Mouse (Mus musculus) T-helper 1 cell (primary cell): ENCODE data around the gene Rsph9.

Source experiments
- in situ Hi-C: fragments of 300-600 bp; cut with MboI, MseI; formaldehyde crosslinking; loops from one replicate; pipeline ENCODE4 v1.15.1; 2025; ENCODE audit warnings: high pct_unique_total_duplicates

Gene Rsph9

DNA sequence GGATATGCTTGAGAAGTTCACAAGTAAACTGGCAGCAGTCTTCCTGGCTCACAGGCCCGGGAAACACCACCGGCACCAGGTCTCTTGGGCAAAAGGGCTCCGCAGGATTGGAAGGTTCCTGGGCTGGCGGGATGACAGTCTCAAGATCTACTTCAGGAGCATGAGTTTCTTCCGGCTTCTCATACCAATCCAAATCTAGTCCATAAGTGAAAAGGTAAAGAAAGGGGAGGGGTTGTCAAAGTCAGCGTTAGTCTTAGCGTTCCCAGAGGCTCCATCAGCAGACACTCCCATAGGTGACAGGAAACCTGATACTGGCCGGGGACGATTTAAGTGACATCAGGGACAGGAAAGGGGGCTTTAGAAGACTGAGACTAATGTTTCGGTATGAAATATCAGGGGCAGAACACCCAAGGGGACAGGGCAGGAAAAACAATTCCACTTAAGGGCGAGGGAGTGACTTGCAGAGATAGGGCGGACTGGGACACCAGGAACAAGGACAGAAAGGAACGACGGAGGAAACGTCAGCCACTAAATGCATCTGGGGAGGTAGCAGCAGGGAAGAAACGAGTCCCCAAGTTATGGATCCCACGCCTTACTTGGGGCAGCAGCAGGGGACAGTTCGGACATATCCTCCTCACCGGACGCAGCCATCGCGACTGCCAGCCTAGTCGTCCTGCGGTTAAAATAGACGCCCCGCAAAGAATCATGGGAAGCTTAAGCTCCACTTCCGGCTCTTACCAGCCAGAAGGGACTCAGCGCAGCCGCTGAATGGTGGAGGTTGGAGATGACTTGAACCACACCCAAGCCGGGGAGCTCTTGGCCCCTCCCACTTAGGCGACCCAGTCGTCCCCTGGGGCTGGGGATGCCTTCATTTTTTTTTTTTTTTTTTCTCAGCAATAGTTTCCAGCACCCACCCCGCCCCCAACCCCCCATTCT, 9.1 kb upstream of the Rsph9 start, which contains the start of gene Mad2l1bp:
Gene Mad2l1bp (minus strand): TSS at position 707 of the 936 bp plus-strand sequence.
- in situ Hi-C loops, result loop anchor here (25.0 kb wide), 1 partner anchor 1359 kb away; the partner anchor contains the start of genes Ccnd3 and Taf8

DNA sequence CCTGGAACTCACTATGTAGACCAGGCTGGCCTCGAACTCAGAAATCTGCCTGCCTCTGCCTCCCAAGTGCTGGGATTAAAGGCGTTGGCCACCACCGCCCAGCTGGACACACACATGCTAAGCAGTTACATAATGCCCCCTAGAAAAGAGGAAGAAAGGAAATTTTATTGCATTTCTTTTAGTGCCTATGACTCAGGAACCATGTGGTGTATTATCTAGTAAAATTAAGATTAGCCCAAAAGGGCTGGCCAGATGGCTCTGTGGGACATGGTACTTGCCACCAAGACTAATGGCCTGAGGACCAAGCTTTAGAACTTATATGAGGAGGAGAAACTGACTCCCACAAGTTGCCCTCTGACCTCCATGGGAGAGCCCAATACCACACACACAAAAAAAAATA, 4.1 kb downstream of the Rsph9 start:
- in situ Hi-C loops, result no loop called here

DNA sequence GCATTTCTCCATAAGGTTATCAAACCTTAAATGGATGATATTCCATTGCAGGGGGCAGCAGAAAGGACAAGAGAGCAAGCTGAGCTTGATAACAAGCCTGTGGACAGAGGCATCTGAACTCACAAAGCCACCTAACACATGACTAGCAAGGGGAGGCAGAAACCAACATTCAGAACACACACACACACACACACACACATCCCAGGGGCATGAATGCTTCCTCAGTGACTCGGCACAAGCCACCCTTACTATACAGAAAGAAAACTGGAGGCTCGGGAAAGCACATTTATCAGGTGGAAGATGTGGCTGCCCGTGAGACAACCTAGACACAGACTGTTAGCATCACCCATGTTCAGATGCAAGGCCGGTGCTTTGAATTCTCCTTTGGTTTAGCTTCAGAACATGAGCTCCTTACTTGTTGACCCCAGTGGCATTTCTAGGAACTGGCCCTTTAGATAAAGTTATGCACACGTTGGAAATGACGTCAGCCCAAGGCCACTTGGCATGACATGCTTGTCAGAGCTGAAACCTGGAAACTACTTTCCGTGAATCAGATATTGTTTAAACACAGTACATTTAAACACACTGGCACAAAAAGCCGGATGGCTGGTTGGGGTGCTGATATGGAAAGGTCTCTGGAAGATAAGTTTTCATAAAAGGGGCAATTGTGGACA, 5.3 kb downstream of the Rsph9 start:
- in situ Hi-C loops, result no loop called here

DNA sequence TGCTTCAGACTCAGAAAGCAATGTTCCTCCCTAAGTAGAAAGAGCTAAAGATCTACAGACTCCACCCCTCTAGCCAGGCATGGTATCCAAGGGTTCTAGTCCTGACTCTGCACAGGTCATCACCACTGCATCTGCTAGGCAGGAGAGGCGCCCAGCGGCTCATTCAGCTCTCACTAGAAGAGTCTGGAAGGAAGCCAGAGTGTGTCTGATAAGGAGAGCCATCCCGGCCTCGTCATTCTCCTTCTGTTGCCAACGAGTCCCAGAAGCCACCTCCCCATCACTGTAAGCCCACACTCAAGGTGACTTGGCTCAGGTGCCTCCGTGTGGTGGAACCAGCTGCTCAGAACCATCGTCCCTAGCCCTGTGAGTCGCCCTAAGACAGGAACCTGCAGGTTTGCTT, 11.2 kb downstream of the Rsph9 start:
- in situ Hi-C loops, result loop anchor here (5.0 kb wide), 1 partner anchor 406 kb away; no protein-coding TSS in a partner anchor

DNA sequence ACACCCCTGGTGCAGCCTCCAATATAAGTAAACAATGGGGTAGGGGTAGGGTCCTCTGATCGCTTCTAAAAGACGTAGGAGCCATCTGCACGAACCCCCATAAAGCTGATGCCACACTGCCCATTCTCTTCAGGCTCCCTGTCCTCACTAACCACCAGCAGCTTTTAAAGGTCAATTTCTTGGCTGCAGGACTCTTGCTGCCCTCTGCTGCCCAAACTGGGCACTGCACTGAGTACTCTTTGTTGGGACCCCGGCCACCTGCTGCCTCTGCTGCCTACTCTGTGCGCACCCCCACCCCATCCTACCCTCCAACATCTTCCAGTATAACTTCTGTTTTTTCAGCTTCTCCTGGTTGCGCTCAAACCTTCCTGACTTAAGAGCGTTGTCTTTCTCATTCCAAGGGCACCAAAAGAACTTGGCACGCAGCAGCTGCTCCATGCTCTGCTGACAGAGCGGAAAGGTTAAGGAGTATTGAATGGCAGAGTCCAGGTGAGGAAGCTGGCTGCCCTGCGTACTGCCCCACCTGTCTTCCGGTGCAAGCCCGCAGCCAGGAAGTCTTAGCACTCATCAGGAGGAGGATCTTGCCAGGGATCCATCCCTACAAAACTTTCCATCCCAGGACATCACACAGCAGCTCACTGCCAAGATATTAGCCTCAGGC, 11.8 kb downstream of the Rsph9 start:
- in situ Hi-C loops, result loop anchor here (5.0 kb wide), 1 partner anchor 405 kb away; no protein-coding TSS in a partner anchor

DNA sequence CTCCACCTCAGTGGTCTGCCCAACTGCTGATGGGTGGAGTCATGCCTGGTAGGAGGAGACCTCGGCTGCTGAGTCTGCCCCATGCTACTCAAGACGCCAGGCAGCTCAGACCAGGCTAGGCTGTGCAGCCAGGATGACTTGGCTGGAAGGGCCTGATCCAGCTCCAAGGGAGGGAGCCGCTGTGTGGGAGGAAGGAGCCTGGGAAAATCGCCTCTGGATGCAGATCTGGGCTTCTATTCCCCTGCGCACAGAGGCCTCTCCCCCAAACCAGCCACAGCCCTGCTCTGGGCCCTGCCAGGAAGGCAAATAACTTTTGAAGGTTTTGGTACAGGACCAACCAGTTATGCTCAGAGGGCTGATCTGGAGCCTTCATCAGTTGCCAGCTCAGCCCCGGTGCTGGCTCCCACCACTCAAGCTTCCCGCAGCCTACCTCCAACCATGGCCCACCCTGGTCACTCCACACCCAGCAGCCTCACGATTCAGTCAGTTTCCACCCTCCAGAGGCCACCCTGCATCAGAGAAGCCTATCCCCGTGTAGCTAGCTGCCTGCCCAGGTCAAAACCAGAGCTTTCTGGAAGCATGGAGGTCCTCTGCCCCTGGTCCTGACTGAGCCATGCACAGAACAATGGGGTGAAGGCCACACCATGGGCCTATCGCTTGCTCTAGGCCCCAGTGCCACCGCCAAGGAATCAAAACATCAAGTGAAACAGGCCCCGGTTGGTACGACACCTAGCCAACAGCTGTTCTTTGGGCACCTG, 14.1 kb downstream of the Rsph9 start:
- in situ Hi-C loops, result loop anchor here (5.0 kb wide), 1 partner anchor 403 kb away; no protein-coding TSS in a partner anchor

DNA sequence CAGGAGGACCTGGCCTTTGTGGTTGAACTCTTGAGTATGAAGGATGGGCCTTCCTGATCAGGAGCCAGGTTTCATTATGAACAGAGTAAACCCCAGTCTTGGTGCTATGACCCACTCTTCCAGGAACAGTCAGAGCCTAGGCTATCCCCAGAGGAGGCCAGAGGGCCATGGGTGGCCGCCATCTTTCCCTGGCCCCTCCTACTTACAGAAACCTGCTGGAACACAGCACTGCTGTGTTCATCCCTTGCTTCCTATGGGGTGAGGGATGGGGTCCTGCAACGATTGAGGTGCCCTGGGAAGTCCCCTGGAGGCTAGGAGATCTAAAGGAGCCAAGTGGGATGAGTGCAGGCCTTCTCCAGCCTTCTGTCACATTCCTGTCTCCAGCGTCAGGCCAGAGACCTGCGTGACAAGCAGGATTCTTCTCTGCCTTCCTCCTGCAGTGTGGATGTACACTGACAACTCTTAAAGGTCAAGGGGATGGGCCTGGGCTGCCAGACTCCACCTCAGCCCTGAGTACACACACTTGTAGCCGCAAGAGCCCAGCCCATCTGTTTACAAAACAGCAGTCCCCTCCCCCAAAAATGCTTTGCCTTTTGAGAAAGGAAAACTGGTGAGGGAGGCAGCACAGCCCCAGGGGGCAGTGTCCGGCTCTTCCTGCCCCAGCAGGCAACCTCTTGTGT, 16.1 kb downstream of the Rsph9 start:
- in situ Hi-C loops, result no loop called here

DNA sequence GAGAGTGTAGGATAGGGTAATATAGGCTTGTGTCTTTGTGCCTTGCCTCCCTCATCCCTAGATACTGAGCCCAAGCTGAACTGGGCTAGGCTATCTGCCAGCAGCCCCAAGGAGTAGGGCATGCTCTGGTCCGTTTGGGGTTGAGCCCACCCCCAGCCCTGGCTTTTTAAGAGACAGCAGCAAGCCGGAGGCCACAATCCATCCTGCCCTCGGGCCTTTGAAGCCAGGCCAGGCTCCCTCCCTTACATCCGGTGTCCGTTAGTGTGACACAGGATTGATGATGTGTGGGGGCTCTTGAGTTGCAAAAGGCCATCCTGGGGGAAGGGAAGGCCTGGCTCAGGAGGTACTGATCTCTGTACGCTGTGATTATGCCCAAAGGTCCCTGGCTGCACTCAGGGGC, 17.4 kb downstream of the Rsph9 start:
- in situ Hi-C loops, result no loop called here

DNA sequence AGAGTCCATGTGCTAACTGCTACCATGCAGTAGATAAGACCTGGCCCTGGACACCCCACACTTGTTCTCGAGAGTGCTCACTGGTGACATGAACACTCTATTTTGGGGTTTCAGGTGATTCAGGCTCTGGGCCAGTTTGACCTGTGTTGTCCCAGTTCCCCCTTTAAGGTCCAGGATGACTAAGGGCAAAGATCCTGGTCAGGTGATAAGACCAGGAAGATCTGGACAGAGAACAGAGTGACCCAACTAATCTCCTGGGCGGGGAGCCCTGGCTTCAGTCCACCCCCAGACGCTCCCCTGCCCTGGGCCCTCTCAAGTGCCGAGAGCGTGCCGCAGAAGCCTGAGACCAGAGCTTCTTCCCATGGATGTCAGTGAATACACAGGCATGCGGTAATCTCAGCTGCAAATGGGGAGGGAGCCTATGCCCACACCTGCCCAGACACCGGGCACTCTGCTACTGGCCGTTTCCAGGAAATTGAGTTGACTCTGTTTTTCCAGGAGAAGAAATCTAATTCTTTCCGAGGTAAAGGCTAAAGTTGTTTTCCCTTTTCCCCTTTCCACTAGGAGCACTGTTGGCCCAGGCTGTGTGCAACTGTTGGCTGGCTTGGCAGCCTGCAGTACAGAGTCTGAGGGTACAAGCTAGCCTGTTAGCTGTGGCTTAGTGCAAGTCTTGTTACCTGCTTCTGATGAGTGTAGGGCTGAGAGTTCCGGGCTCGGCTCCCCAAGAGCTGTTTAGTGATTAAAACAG, 19.9 kb downstream of the Rsph9 start:
- in situ Hi-C loops, result no loop called here

DNA sequence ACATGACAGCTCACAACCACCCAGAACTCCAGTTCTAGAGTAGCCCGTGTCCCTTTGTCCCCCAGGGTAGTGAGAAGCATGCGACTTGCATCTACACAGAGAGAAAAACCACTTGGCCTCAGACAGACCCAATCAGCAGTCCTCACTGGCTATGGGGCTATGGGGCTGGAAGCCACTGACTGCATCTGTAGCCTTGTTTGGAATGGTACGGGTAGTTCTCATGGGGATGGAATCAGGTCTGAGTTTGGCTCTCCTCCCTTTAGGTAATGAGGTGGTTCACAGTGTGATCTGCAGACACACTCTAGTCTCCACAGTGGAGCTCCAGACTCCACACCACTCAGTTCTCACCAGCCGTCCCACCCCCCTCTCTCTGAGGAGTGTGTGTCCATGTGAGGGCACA, 20.7 kb downstream of the Rsph9 start:
- in situ Hi-C loops, result no loop called here

DNA sequence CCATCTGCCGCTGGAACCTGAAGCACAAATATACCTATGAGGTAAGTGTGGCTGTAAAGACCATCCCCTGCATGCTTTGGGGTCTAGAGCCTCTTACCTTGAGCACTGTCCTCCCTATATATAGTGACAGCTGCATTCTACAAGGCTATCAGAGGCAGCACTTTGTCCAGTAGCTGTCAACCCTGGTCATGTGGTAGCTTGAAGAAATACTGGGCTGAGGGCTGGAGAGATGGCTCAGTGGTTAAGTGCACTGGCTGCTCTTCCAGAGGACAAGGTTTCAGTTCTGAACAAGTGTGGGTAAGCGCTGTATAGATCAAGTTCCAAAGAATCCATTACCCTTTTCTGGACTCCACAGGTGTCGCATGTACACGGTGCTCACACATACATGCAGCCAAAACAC, 21.2 kb downstream of the Rsph9 start:
- in situ Hi-C loops, result no loop called here

DNA sequence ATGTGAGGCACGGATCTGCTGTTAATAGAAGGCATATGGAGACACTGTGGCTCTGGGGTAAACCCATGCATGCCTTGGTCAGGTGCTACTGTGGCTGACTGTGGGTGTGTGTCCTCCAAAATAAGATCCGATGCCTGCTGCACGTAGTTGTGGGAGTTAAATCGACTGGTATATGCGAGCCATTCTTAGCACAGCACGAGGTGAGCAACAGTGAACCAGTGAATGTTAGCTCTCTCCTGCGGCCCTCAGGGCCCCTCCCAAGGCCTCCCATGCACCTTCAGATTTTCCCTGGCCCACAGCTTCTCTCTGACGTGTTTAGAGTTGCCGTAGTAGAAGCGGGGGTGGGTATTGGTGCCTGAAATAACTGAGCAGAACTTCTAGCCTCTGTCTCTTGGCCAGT, 24.4 kb downstream of the Rsph9 start:
- in situ Hi-C loops, result no loop called here

DNA sequence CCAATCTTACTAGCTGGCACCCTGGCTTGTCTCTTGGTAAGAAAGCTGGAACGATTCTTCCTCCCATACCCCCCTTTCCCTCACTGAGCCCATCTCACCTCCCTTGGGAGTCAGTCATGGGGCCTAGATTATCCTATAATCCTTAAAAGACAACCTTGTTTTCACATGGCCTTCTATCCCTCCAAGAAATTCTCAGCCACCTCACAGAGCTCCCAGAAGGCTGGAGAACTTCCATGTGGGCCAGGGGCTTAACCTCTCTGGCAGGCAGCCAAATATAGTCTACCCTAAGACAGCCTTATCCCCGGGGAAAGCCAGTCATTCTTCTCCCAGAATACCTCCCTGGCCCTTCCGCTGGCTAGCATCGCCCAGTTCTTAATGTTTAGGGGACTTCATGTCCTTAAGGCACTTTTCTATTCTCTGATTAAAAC, 25.6 kb downstream of the Rsph9 start:
- in situ Hi-C loops, result no loop called here

DNA sequence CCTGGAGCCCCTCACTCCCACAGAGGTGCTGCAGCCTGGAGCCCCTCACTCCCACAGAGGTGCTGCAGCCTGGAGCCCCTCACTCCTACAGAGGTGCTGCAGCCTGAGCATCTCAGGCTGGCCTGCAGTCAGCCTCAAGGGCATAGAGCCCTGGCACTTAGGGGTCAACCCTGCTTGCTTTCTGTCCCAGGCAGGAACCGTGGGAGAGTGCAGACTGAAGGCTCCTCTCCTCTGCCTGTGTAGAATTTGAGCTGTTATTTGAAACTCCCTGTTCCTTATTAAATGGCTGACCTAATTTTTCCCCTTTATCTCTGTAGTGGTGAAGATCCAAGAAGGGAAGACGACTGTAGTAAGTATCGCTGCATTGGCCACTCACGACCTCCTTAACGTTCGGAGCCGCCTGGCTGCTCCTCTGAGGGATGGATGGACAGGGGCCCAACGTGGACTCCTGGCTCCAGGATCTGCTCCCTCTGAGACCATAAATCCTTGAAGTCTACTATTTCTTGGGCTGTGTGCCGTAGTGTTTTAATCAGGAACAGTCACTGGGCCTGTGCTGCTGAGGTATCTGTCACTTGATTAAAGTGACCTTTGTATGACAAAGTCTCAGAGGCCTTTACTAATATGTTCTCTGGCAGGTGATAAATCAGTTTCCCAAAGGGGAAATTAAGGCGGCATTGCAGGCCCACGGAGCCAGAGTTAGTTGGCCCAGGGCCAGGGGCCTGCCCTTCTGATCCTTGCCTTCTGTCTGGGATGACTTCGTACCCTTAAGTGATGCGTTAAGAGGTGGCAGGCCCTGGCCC, 26.2 kb downstream of the Rsph9 start:
- in situ Hi-C loops, result no loop called here

DNA sequence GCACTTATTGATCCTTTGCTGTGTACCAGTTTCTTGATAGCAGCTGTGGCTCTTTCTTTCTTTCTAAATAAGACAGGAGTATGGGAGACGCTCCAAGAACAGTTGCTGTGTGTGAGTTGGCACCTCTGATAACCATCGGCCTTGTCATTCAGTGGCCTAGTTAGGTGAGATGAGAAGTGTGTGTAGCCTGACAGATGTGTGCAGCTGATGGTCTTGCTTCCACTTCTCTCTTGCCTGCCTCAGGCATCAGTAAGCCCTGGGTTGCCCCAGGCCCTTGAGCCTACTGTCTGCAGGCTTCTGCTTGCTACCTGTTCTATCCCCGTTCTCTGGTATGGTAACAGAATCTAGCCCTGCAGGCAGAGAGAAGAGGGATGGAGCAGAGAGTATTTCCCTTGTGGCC, 27.1 kb downstream of the Rsph9 start:
- in situ Hi-C loops, result no loop called here

DNA sequence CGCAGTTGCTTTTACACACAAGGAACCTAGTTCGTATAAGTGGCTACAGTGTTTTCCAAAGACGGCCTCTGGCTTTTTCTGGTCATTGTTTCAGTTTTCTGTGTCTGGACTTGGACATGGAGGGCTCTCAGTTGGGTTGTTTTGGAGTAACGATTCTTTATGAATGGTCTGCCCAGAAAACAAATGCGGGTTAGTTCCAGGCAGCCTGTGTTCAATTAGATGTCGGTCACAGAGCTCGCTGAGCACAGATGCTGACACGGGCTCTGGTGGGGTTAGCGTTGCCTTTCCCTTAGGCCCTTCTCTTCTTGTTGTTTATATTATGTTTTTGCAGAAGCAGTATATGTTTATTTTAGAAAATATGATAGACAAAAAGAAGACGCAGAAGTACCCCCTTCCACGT, 27.9 kb downstream of the Rsph9 start:
- in situ Hi-C loops, result no loop called here

DNA sequence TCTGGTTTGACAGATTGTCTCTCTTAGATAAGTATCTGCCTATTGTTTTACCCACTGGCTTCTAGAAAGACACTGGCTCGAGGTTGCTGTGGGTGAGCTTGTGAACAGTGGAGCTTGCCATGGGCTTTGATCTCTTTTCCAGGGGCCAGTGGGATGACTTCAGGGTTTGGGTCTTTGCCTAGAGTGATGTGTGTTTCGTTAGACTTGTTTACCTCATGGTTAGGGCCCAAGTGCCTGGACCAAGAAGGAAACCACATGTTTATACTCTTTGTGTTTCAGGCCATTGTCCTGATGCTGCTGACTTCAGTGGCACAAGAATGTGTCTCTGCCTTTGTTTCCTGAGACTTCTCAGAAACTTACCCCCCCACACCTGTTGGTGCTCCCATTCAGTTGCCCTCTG, 28.5 kb downstream of the Rsph9 start:
- in situ Hi-C loops, result no loop called here

DNA sequence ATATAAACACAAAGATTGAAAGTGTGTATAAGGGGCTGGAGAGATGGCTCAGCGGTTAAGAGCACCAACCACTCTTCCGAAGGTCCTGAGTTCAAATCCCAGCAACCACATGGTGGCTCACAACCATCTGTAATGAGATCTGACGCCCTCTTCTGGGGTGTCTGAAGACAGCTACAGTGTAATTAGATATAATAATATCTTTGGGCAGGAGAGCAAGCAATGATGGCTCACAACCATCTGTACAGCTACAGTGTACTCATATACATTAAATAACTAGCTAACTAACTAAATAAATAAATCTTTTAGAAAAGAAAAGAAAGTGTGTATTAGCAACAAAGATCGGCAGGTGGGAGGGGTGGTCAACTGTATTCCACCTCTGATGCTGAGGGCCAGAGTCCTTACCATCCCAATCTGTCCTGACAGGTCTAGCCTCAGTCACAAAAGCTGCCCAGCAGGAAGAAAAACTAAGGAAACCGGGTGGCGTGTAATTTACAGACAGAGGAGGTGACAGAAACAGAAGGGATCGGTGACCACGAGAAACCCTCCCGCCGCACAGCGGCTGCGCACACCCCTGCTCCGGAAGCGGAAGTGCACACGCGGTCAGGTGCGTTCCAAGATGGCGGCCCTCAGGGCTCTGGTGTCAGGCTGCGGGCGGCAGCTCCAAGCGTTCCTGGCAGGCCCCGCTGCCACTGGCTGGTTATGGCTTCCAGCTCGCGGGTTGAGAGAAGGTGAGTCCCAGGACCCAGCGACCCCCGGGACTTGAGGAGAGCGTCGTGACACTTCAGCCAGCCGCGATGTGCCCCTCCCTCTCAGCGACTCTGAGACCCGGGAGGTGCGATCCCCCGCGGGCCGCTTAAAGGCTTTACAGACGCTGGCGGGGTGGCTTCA, 33.4 kb downstream of the Rsph9 start, which contains the start of gene Mrps18a:
Gene Mrps18a (plus strand): TSS at position 585 of the 888 bp plus-strand sequence.
- in situ Hi-C loops, result no loop called here
